Mouse (Mus musculus) bone marrow, adult 2 months (tissue): Measurements from ENCODE around the gene Gm36864.
"Not testable (repeated sequence)": the region's sequence is repeated elsewhere in the genome, so short reads cannot be mapped to it uniquely, and the experiment has no call there.

Source experiments
- CTCF ChIP-seq: fragments of 200-500 bp; IDR thresholded peaks from 2 replicates; pipeline ENCODE4 v1.5.1; 2011; ENCODE audit warnings: low read length, control low read depth; ENCODE audit not compliant: control insufficient read depth, insufficient read depth
- POLR2A ChIP-seq: fragments of 200-500 bp; IDR thresholded peaks from 2 replicates; pipeline ENCODE4 v1.6.1; 2011; ENCODE audit warnings: low read depth, mild to moderate bottlenecking, control low read depth, low read length, borderline replicate concordance; ENCODE audit not compliant: control insufficient read depth

DNA sequence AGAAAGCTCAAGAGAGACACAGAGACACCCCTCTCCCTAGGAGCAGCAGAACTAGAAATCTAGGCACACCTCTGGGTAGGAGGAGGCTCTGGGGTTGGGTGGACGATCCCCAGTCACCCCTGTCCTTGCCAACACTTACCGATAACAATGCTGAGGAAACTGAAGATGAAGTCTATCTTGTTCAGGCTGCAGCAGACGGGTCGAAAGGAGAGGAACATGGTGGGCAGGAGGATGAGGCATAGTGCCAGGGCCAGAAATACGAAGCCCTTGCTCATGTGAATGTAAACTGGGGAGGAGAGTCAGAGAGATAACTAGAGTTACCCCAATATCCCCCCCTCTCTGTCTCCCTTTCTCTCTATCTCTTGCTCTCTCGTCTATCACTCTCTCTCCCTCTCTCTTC is 13.6 kb upstream of the Gm36864 start:
- TF ChIP-seq CTCF, POLR2A: not testable (repeated sequence)
